Mouse (Mus musculus) megakaryocyte, embryonic 14.5 days (primary cell): ENCODE results near the gene Slc34a2.

Experiments used
- FLI1 ChIP-seq: IDR thresholded peaks from 2 replicates; pipeline ENCODE4 v1.6.1; 2012; ENCODE audit warnings: low read length, inconsistent platforms, mixed read lengths
- GATA1 ChIP-seq: IDR thresholded peaks from 3 replicates; pipeline ENCODE4 v1.6.1; 2012; ENCODE audit warnings: mixed read lengths, low read length, inconsistent platforms, borderline replicate concordance

DNA sequence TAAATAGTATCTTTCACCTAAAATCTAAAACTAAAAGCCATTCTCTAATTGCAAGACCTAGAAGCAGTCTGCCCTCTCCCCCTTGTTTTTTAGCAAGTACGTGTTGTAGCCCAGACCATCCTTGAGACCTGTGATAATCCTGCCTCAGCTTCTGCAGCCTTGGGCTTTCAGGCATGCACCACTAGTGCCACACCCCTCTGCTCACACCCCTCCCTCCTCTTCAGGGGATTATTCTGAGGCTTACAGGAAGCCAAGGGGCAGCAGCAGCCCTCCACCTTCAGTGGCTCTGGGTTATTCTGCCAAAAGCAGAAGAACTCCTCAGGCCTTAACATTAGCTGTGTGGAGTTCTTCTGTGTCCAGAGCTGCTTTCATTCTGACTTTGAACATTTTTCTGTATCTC, 13.1 kb downstream of the Slc34a2 start:
- TF ChIP-seq FLI1 (no peak), GATA1 (no peak)
